Mouse (Mus musculus): Measurements from ENCODE around the gene Vmn1r120.
"Not testable (repeated sequence)": the region's sequence is repeated elsewhere in the genome, so short reads cannot be mapped to it uniquely, and the experiment has no call there.

Vmn1r120 gene

DNA sequence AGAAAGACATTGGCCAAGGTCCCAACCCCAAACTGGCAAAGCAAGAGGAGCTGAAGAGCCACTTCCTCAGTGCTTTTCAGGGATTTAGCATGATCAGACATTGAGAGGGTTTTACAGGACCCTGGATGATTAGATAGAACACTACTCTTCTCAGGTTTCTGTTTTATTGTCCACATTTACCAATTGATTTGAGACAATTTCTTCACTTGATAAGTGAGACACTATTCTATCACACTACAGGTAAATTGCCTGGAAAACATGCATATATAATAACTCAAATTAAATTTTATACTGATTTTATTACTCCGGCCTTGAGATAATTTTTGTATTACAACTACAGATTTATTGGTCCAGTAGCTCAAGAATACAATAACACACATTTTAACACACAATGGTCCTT is at the start of gene Vmn1r120:
Gene Vmn1r120 (minus strand): TSS at position 101 of the 400 bp plus-strand sequence.
- DNase-seq: not testable (repeated sequence)

DNA sequence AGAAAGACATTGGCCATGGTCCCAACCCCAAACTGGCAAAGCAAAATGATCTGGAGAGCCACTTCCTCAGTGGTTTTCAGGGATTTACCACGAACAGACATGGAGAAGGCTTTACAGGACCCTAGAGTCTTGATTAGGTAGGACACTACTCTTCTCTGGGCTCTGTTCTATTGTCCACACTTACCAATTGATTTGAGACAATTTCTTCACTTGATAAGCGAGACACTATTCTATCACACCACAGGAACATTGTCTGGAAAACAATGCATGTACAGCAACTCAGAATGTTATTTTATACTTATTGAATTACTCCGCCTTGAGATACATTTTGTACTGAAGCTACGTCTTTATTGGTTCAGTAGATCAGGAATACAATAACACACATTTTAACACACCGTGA is 44.8 kb upstream of the Vmn1r120 start, which contains the start of gene Vmn1r121:
Gene Vmn1r121 (minus strand): TSS at position 101 of the 400 bp plus-strand sequence.
- not testable (repeated sequence) for DNase-seq

DNA sequence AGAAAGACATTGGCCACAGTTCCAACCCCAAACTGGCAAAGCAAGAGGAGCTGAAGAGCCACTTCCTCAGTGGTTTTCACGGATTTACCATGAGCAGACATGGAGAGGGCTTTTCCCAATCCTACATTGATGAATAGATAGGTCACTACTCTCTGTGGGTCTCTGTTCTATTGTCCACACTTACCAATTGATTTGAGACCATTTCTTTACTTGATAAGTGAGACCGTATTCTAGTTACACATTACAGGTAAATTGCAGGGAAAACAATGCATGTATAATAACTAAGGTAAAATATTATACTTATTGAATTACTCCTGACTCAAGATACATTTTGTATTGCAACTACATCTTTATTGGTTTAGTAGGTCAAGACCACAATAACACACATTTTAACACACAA is 41.2 kb downstream of the Vmn1r120 start, which contains the start of gene Vmn1r119:
Gene Vmn1r119 (minus strand): TSS at position 101 of the 400 bp plus-strand sequence.
- DNase-seq: not testable (repeated sequence)
